Mouse (Mus musculus) c-Kit-positive CD71-positive TER-119-negative erythroid progenitor cells, embryonic 14.5 days (primary cell): ENCODE results near the gene Atp11b.

ENCODE experiments used
- DNase-seq: peaks from one replicate; pipeline ENCODE4 v3.0.0-alpha.2; 2013; ENCODE audit warnings: low read depth

Atp11b gene

DNA sequence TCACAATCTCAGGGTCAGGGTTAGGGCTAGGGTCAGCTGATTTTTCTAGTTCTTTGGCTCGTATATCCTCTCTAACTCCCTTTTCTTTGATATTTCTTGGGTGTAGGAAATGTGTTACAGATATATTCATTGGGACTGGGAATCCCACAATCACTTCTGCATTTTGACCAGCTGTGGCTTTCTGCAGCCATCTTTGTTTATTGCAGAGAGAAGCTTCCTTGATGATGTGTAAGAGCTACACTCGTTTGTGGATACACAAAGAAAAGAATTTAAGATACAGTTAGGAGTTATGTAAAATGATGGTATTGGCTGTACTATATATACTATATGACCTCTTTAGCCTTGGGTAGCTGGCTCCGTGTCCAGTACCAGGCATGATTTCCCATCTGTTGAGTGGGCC is 25.8 kb downstream of the Atp11b start:
- DNase-seq = no peak

DNA sequence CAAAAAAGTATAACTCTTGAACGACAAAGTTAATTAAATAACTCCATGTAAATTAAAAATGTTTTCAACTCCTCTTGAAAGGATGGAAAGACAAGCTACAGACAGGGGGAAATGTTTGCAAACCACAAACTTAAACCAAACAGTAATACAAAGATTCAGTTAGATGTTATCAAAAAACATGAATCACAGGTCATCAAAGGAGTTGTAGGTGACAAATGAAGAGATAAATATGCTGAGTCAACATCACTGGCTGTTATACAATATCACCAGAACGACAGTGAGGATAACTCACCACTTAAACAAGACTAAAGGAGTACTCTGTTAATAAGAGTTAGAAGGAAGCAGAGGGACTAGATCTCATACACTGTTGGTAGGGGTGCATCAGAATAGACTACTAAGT is 48.1 kb downstream of the Atp11b start:
- no peak for DNase-seq

DNA sequence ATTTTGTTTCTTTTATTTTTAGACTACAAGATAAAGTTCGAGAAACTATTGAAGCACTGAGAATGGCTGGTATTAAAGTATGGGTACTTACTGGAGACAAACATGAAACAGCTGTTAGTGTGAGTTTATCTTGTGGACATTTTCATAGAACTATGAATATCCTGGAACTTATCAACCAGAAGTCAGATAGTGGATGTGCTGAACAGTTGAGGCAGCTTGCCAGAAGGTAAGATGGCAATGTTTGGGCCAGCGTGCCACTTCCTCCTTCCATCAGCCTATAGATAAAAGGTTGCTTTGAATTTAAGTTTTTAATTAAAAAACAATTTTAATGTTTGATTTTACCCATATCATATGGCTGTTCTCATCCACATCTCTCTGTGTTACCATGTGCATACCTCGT is 66.0 kb downstream of the Atp11b start:
- DNase-seq = no peak

DNA sequence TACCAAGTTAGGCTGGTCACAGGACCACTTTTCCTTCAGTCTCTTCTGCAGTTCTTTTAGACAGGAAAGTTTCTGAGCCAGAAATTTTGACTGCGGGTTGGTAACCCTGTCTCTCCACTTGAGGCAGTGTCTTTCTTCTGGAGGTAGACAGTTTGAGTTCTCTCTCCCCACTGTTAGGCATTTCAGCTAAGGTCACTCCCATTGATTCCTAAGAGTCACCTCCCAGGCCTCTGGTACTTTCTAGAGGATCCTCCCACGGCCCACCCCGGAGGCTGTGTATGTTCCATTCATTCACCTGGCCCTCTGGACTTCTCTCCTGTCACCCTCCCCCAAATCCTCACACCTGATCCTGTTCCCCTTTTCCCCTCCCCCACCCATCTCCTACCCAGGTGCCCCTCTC is 68.1 kb downstream of the Atp11b start:
- DNase-seq = no peak

DNA sequence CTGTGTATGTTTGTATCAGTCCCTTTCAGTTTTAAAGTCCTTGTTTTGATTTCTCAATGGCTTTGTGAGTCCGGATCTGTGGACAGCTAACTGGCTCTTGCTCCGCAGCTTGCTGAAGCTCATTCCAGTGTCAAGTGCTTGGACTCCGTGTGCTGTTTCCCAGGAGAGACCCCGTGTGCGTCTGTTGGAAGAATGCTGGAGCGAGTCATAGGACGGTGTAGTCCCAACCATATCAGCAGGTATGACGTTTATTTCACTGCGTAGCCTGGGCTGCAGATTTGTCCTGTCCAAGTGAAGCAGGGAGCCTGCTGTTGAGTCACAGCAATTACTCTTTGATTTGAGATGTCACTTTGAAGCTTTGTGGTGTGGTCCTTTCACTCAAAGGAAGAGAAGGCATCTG is 95.4 kb downstream of the Atp11b start:
- no peak for DNase-seq

DNA sequence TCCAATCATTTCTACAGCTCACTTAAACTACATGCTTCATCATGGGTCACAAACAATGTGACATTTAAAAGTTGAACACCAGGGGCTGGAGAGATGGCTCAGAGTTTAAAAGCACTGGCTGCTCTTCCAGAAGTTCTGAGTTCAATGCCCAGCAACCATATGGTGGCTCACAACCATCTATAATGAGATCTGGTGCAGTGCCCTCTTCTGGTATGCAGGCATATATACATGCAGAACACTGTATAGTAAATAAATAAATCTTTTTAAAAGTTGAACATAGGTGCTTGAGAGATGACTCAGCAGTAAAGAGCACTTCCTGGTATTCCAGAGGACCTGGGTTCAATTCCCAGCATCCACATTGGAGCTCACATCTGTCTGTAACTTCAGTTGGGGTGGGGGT is 129.4 kb downstream of the Atp11b start:
- DNase-seq = no peak

DNA sequence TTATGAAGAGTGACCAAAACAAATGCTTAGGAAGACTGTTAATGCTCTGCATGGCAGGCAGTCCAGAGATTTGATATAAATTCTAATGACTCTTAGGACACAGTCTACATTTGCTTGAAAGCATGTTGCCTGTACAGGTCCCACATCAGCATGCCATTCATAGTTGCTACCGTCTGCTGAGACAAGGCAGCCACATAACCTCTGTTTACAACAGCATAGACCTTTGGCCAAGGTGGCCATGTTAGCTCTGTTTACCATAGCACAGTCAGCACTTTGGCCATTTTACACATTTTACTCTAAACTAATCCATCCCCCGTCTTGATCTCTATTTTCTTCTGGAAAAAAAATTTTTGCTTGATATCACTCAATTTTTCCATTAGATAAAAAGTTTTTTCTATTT is 135.6 kb downstream of the Atp11b start:
- no peak for DNase-seq

DNA sequence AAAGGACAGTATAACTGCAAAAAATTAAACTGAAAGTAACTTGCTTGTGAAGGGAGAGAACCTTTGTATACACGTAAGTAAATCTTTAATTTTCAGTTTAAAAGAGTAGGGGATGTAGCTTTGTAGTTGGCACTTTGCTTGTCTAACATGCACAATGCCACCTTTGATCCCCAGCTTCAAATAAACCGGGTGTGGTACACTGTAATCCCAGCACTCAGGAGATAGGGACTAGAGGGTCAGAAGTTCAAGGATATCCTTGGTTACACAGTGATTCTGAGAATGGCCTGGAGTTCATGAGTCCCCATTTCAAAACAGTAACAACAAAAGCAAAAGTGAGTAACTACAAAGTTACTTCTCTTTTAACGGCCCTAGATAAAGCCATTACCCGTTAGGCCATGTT is 137.2 kb downstream of the Atp11b start:
- DNase-seq = no peak

DNA sequence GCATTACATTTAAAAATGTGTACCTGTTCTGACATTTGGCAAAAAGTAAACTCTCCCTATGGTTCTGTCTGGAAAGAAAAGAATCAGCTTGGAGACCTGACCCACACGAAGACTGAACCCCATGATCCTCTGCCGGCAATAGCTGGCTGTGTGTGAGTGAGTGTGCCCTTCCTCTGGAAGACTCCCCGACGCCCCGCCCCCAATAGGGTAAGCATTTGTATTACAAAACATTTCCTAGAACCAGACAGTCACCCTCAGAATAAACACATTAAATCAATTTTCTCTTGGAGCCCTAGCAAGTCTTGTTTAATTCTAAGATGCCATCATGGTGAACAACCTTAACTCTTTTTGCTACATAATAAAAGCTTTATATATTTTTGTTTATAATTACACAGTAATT is 139.2 kb downstream of the Atp11b start:
- DNase-seq = no peak

DNA sequence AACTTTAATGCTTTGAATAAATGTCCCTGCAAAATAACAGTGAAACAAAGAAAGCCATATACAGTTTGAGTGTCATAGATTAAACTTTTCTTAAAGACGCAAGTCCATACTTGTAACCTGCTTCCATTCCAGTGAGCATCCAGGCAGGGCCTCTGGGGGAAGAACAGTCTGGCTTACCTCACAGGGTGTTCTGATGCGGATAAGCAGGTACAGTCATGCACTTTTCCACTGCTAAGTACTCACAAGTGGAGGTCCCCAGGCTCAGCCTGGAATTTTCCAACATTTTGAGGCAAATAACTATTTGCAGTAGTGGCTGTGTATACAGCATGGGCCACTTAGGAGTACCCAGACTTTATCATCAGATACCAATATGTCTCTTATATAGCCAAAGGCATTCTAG is 144.0 kb downstream of the Atp11b start:
- DNase-seq = no peak

DNA sequence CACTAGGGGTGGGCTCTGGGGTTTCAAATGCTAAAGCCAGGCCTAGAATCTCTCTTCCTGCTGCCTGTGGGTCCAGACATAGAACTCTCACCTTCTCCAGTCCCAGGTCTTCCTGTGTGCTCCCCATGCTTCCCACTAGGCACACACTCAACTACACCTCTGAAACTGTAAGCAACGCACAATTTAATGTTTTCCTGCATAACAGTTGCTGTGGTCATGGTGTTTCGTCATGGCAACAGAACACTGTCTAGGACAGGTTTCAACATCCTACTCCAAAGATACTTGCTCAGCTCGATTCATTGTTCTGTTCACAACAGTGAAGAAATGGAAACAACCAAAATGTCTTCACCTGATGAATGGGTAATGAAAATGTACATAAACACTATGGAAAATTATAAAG is 145.2 kb downstream of the Atp11b start:
- DNase-seq = no peak

DNA sequence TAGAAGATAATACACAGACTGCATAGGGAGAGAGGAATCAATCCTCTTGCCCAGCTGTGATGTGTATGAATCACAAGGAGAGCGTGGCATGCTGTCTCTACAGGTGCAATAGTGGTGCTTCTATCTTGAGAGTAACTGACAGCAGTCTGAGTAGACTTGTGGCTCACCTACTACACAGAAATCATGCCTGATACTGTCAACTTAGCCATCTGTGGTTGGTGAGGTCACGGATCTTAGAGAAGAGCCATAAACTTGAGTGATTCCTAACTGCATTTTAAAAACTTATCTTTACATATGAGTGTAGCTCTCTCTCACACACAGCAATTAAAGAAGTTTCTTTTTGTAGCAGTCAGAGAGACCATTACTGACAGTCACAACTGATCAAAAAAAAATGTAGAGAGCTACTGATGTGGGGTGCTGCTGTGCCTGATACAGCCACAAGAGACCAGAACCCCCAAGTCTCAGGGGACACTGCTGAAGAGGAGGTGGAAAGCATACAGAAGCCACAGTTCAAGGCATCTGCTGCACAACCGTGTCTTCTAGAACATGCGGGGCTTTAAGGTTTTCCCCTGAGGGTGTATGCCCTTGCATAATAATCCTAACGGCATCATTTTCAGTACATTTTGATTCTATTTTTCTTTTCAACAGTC is 146.8 kb downstream of the Atp11b start:
- DNase-seq = no peak
